Mouse (Mus musculus) right cerebral cortex, postnatal 14 days (tissue): ENCODE measurements around the gene Lig3.

Source experiments
- DNase-seq: peaks from one replicate; pipeline ENCODE4 v3.0.0; 2022

Gene Lig3

DNA sequence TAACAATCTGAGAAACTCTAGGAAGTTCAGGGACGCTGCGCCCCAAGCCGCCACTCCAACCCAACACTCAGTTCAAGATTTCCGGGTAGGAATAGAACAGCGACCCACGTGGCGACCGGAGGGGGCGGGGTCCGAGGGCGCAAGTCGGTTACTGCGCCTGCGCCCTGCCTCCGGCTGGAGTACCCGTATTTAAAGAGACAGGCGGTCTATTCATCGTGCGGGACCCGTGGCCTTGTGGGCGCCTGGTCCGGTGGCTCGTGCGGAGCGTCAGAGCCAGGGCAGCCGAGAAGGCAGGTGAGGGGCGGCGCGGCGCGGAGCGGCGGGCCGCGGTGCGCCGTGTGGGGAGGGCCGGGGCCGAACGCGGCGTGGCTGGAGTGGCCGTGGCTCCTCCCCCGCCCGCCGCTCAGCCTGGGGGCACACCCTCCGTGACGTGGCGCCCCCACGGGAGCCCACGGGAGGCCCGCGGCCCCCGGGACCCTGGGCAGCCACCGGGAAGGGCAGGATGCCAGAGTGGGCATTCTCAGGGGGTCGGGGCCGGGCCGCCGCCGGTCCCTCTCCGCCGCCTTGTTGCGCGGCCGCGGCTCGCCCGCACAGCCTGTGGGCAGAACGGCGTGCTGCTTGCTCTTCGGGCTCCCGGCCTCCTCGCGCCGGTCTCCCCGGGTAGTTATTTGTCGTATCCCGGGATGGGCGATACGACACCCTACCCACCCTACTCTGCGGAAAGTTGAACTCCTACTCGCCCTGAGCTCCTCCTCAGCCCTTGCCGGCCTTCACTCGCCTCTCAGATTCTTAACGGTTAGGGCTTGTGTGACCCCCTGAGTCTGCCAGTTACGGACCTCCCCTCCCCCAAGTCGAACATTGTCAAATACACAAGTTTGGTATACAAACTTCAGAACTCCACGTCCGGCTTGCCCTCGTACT is at the start of gene Lig3:
TSS of gene Lig3 (plus strand) at position 126 of the 921 bp plus-strand sequence.
- peak; percentile 95 for DNase-seq

DNA sequence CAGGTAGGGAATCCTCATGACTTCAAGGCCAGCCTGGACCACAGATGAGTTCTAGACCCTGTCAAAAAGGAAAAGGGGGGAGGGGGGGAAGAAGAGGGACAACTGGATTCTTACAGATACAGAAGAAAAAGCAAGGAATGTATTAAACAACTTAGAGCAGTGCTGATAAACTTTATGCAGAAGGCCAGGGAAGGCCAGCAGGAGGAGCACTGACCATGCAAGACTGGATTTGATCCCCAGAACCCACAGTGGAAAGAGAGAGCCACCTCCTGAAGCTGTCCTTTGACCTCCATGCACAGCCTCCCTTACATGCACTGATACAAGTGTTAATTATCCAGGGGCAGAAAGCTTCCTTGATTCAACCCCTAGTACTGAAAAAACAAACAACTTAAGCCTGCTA is 46.7 kb upstream of the Lig3 start:
- no peak for DNase-seq

DNA sequence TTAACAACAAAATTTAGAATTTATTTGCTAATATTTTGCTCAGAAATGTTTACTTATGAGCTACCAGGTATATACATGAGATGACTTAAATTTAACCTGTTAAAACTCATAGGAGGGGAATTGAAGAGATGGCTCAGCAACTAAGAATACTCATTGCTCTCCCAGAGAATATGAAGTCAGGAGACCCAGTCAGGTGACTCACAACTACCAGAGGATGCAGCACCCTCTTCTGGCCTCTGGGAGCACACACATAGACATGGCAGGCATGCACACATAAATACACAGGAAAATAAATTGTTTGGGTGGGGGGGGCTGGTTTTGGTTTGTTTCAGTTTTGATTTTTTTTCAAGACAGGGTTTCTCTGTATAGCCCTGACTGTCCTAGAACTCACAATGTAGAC is 41.9 kb upstream of the Lig3 start:
- no peak for DNase-seq

DNA sequence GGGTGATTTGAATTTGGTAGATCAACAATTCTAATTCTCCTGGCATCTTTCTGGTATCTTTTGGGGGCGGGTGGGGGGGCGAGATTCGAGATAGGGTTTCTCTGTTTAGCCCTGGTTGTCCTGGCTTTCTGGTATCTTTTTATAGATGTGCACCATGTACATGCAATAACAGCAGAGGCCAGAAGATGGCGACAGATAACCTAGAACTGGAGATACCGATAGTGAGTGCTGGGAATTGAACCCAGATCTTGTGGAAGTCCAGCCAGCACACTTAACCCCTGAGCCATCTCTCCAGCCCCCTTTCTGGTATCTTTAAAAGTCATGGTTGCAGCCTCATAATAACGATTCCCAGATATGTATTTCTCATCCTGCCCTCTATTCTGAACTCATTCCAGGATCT is 34.8 kb upstream of the Lig3 start:
- DNase-seq: peak; percentile 11

DNA sequence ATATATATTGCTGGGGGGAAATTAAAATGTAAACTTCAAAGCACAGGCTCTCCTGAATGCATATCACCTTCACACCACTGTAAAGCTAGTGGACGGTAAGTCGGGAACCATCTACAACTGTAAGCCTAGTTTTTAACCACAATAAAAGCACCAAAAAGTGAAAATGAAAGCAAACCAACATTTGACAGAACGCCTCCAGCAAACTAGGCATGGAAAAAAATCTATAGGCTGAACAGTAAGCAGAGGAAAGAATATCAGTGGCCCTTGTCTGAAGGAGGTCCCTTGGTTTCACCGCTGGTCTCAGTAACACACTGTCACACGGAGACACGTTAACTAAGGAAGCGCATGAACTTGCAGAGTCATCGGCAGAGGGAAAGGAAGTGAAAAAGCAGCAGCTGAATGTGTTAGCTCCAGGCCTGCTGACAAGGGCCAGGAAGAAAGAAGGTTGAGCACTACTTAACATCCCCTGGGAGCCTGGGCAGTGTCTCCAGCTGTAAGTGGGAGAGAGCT is 34.0 kb upstream of the Lig3 start:
- DNase-seq: no peak

DNA sequence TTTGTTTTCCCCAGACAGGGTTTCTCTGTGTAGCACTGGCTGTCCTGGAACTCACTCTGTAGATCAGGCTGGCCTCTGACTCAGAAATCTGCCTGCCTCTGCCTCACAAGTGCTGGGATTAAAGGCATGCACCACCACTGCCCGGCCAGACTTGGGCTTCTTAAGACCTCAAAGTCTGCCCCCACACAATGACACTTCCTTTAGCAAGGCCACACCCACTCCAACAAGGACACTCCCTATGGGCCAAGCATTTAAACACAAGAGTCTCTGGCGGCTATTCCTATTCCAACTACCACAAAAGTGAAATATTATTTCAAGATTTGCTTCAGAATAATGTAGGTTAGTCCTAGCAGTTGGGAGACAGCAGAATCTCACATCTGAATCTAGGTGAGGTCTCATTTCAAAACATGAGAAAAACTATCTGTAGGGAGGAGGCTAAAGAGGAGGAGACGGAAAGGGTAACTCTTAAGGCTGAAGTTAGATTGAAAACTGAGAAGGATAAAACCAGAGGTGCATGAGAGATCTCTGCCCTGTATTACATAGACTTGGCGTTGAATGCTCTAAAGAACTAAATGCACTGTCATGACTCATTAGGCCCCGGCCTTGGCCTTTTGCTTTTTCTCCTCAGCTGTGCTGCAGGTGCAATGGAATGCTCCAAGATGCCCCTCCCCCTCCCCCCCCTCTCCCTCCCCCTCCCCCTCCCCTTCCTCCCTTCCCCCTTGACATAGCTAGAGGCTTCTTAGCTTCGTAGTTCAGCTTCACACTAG is 28.4 kb upstream of the Lig3 start:
- no peak for DNase-seq

DNA sequence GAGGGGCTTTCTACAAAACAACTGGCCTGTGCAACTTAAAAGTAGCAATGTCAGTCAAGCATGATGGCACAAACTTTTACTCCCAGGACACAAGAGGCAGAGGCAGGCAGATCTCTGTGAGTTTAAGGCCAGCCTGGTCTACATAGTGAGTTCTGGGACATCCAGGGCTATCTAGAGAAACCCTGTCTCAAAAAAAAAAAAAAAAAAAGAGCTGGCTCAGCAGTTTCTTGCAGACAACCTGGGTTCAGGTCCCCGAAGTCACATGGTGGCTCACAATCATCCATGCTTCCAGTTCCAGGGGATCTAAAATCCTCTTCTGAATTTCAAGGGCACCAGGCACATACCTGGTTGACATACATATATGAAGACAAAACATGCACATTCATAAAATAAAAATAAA is 25.0 kb upstream of the Lig3 start:
- no peak for DNase-seq

DNA sequence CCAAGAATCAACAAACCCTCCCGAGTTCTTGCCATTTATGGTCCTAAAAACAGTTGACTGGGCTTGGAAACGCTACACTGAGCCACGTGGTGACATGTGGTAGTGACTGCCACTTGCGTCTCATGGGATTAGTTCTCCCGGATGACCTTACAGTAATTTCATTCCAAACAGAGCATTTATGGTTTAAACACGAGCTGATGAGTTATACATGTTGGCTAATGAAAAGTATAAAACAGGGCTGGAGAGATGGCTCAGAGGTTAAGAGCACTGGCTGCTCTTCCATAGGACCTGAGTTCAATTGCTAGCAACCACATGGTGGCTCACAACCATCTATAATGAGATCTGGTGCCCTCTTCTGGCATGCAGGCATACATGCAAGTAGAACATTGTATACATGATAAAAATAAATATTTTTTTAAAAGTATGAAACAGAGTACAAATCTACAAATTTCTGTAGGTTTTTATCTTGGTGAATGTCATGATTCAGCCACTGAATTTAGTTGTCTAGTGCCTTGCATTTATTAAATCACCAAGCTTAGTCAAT is 18.6 kb upstream of the Lig3 start:
- no peak for DNase-seq

DNA sequence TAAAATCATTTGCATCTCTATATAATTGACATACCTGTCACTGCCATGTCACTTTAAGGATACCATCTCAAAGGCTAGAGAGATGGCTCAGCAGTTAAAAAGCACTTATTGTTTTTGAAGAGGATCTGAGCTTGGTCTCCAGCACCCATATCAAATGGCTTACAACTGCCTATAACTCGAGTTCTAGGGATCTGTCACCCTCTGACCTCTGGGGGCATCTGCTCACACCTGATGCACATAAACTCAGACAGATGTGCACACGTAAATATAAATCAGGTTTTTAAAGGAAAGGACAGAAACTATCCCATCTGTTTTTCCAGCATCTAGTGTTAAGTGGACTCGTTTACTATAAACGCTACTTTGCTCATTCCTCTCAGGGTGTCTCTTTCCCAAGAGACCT is 17.6 kb upstream of the Lig3 start:
- DNase-seq: no peak

DNA sequence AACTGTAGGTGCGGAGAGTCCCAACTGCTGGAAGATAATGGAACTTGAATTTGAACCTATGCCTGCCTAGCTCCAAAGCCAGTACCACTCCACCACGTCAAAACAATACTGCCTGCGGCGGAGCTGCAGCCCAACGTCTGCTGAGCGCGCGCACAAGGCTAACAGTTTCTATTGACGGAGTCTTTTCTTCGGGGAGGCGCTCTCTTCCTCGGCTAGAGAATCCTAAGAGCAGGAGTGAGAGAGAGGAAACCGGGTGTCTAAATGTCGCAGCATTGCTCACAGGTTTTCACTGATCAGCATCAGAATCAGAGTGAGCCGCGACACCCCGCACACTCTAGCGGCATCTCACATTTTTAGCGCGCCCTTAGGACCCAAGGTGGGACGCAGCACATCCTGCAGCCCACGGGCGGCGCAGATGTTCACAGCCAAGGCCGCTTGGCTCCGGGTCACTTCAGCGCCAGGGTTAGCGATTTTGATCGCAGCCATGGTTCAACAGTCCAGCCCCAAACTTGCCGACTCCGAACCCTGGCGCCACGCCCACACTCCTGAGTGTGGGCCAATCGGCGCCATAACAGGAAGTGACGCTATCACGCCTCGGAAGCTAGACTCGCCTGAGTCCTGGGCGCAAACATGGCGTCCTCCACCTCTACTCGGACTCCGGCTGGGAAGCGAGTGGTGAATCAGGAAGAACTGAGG is 17.0 kb upstream of the Lig3 start, which contains the start of the genes Cct6b and Zfp830:
TSS of gene Cct6b (minus strand) at position 580 of the 696 bp plus-strand sequence.
TSS of gene Zfp830 (plus strand) at position 604 of the 696 bp plus-strand sequence.
- DNase-seq: peak; percentile 95

DNA sequence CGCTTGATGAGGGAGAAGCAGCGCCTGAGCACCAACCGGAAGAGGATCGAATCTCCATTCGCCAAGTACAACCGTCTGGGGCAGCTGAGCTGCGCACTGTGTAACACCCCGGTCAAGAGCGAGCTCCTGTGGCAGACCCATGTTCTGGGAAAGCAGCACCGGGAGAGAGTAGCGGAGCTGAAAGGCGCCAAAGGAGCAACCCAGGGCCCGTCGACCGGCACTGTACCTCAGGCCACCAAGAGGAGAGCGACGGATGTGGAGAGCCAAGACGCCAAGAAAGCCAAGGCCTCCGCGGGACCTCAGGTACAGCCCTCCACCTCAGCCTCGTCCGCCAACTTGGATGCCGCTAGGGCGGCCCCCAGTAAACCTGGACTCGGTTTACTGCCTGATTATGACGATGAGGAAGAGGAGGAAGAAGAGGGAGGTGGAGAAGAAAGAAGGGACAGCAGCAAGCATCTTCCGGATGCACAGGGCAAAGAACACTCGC is 16.4 kb upstream of the Lig3 start:
- DNase-seq: no peak

DNA sequence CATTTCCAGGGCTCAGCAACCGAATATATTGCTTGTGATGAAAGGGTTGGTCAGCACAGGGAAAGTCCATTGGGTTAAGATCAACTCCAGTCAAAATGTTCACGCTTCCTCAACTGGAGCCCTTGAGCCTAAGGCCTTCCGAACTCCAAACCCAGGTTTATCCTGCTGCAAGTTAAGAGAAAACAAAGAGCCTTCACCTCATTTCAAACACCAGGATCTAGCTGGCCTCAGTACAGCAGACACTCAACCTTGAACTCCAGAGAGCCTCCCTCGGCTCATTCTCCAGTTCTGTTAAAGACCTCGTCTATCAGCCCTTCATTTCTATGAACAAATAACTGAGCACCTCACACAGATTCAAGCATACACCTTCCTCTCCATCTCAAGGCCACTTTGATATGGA is 774 bp upstream of the Lig3 start:
- no peak for DNase-seq

DNA sequence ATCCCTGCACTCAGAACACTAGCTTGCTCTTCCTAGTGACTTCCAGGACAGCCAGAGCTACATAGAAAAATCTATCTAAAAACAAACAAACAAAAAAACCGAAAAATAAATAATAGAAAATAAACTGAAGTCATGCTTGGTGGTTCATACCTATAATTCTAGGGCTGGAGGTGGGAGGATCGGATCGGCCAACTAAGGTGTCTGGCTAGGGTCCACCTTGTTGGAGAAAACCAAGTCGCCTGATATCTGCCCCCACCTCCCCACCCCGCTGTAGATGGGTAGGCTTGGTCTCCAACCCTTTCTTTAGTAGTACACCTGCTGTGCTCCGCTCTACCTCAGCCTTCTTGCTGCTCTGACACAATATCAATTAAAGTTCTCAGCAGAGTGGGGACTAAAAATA is 1.3 kb downstream of the Lig3 start:
- no peak for DNase-seq

DNA sequence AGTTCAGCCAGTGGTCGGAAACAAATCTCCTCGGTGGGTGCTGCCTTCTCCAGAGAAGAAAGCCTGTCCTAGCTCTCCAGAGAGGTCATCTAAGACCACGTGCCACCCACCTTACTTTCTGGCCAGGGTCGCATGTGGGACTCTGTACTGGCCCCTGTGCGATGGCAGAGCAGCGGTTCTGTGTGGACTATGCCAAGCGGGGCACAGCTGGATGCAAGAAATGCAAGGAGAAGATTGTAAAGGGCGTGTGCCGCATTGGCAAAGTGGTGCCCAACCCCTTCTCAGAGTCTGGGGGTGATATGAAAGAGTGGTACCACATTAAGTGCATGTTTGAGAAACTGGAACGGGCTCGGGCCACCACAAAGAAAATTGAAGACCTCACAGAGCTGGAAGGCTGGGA is 2.5 kb downstream of the Lig3 start:
- DNase-seq: no peak

DNA sequence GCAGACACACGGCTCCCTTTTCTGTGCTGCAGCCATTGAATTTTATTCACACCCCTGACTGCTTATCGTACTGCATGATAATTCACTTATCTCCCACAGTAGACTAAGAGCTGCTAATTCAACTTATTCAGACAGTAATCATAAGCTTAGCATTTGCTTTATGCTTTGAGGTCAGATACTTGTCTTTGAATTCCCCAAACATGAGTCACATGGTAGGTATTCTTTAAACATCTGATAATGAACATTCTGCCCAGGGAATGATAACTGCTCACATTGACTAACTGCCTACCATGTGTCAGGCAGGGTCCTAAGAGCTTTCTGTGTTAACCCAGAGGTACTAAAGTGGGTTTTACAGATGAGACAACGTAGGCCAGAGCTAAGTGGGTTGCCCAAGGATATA is 25.7 kb downstream of the Lig3 start:
- DNase-seq: no peak

DNA sequence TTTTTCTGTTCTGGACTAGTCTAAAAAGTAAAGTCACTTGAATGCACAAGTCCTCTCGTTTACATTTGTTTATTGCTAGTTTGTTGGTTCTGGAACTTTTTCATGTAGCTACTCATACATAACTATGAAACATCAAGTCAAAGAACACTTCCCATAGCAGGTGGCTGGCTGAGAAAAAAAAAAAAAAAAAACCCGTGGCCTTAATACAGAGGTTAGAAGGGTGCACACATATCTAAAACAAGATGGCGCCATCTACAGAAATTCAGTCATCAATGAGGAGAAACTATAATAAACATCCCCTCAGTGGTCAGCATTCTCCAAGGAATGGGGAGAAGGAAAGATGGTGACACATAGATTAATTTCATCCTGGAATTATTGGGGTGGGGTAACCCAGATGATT is 26.5 kb downstream of the Lig3 start:
- DNase-seq: no peak

DNA sequence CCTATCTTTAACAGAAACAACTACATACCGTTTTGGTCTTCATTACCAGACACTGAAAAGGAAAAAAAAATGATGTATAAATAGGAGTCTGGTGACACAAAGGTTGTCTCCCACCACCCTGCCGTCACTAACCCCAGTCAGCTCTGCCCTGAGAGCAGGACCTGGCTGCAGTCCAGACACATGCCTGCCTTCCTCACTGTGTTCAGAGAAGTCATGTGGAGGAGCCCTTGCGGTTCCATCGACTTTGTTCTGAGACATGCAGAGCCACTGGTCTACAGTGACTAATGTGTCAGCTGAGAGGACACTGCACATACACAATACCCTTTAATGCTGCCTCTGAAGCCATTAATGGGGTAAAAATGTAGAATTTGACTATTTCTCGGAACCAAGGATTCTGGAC is 27.6 kb downstream of the Lig3 start:
- peak; percentile 21 for DNase-seq

DNA sequence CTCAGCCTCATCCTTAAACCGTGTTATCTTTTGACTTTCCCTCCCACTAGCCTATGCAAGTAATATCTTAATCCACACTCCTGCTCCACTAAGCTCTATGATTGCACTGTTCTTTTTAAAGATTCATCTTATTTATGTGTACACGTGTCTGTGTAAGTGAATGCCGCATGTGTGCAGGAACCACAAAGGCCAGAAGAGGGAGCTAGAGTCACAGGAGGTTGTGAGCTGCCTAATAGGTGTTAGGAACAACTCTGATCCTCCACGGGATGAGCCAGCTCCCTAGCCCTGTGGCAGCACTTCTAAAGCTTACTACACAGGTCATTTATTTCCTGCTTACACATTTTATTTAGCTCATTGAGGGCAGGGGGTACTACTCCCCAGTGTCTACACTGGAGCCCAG is 38.4 kb downstream of the Lig3 start:
- DNase-seq: peak; percentile 34

DNA sequence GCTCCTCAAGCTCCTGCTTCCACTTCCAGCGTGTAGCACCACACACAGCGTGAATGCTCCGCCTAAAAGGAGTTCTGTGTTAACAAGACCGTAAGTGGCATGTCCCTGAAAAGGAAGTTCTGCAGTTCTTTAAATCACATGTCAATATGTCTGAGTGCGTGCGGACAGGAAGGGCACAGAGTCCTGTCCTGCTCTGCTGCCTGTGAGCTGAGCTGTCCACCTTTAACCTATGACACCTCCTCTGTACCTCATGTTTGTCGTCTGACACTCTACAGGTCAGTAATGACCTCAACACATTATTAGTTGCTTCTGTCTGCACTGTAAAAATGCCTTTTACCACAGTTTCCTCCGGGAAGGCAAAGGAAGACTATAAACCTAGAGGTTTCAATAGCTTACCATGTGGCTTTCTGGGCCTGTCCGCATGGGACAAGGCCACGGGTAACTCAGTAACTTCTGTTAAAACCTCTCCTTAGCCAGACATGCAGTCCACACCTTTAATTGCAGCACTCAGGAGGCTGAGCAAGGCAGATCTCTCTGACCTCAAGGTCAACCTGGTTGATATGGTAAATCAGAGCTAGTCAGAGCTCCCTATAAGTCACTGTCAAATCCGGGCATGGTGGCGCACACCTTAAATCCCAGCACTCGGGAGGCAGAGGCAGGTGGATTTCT is 40.0 kb downstream of the Lig3 start:
- no peak for DNase-seq

DNA sequence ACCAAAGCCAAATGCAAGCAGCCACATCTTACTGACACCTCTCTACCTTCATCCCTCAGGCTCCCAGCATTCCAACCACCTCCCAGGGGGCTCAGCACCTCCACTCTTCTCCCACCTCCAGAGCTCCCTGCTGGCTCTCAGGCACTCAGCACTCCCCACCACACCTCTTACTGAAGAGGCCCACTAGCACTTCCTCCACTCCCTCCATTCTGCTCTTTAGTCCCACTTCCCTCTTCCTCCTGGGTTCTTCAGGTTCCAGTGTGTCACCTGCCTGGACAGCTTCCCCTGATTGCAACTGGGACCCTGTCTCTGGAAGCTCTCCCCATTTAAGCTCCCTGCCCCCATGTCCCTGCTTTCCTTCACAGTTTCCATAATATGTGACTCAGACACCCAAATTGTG is 45.9 kb downstream of the Lig3 start:
- no peak for DNase-seq

DNA sequence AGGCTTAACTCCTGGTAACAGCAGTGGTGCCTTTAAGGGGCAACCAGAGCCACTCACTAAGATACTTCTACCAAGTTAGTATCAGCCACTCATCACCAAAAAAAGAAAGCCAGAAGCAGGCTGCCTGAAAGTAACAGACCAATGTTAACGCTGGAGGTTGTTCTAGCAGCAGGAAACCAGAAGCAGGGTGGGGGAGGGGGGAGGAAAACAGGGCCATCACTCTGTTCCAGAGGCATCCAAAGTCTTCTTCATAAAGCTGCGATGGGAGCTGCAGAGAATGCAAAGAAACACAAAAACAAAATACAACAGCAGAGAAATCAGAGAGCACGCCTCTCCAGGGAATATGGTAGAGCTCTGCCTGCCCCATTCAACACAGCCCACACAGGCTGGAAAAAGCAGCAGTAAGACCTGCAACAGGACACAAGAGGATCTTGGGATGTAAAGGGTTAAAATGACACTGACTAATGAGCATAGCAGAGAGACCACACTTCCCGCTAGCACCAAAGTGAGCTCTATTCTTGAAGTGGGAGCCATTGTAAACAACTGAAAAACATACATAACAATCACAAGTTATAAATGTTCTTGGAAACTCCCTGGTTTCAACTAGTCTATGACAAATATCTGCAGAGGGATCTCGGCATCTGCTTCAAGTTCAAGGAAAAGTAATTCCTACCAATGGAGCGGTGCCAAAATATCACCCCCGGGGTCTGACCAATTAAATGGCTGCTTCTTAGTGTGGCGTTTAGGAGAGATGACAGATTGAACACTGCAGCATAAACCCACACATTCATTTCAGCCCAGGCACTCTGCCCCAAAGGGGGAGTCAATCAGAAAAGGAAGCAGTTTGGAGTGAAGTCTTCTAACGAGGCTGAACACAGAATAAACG is 50.3 kb downstream of the Lig3 start:
- no peak for DNase-seq
